Mouse (Mus musculus) left cerebral cortex, postnatal 10 days (tissue): ENCODE measurements at regions not wholly inside any gene's neighbourhood (a gene's known extent, or its start where the extent isn't known, plus 50 kb on each side); places are given as distances from the start of the nearest gene placed in this dataset.
A peak's percentile ranks its signal among the peaks of the same experiment; 100 is the strongest.
"Not testable (repeated sequence)": the region's sequence is repeated elsewhere in the genome, so short reads cannot be mapped to it uniquely, and the experiment has no call there.

Experiments used
- DNase-seq, 2 experiments: peaks; one replicate each; pipeline ENCODE4 v3.0.0; 2021 to 2022; ENCODE audit warnings: low spot score in 2 of 2, mixed read lengths in 1 of 2; ENCODE audit errors: extremely low spot score in 1 of 2
- intact Hi-C: fragments of 180-260 bp; cut with DNase I; formaldehyde crosslinking; loops from one replicate; pipeline ENCODE4 v1.15.1; 2025

DNA sequence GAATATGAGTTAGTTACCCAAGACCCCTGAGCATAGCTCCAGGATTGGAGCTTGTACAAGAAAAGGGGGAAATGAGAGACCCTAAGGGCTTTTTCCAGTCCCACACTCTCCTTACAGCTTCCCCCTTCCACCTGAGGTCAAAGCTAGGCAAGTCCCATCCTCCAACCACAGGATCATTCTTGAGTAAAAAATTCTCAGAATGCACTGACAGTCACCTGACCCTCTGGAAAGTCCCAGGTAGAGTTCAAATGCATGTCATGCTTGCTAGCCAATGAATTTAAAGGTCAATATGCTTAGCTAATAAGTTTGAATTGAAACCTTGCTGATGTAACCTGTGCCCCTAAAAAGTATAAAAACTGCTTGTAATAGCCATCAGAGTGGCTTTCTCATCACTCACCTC is 434.4 kb upstream of the 2610301B20Rik start:
- intact Hi-C loops = not testable (repeated sequence)

DNA sequence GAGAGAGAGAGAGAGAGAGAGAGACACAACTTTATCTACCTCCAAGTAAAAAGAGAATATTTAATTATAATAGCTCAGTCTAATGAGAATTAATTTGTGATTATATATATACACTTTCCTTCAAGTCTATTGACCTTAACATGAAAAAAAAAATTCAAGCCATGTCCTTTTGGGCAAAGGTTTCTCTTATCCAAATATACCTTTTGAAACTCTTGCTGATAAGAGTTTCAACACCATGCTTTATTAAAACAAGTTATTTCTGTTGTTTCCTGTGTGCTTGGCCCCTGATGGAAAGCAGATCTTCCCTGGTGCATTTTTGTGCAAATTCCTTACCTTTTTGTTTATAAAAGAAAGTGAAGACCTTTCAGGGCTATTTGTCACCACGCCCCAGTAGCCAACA is 414.7 kb upstream of the 2610301B20Rik start:
- DNase-seq = no peak
- intact Hi-C loops = no loop called here

More for the DNA sequence above, 434.4 kb upstream of the 2610301B20Rik start:
- not testable (repeated sequence) for DNase-seq

GRCm38 (mm10) chr4:10480936-10481335 is 393.4 kb upstream of the 2610301B20Rik start:
- DNase-seq = no peak
- intact Hi-C loops = no loop called here

DNA sequence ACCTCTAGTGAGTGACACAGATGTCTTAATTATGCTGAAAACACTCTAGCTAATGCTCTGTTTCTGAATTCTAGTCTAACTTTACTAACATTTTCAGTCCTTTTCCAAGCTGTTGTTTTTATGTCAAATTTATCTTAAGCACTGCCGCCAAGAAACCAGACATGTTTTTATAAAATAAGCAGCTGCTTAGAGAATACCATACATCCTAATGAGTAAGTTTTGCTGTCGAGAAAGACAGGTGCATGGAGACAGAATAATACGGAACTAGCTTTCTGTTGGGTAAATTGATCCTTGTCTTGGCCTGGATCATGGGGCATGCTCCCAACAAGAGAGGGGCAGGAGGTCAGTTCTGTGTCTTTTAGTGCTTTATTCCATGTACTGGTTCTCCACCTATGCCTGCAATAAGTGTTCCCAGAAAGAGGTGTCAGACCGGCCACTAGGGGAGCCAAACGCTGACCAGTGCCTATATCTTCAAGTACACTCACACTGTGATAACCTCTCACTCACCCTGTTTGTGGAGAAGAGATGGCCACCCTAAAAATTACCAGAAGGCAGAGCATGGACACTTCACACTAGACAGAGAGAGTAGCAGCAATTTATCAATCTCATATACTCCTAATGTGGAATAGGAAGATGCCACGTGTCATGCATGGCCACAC is 366.0 kb upstream of the 2610301B20Rik start:
- intact Hi-C loops = no loop called here
- DNase-seq = peak; percentile 16 to 28

GRCm38 (mm10) chr4:10510013-10510412 is 364.3 kb upstream of the 2610301B20Rik start:
- no peak for DNase-seq
- intact Hi-C loops = no loop called here

DNA sequence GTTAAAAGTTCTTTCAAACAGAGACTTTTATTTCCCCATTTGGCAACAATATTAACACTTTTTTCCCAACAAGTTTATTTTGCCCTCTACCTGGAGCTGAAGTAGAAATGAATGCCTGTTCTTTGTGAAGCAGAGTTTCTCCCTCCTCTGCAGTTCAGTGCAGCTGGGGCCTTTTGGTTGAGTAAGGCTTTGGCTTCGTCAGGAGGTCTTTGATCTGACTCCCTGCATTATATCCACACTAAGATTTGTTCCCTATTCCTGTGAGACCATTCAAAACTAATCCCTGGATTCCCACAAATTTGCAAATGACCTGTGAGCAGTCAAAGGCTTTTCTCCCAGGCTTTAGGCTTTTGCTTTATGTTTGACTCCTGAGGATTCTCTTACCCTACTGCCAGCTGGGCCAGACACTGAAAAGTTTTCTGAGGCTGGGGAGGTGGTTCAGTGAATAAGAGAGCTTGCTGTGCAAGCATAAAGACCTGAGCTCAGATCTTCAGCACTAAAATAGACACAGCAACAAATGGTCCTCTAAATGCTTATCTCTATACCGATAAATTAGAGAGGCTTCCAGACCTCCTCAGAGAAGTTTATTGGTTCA is 323.5 kb upstream of the 2610301B20Rik start:
- no peak for DNase-seq
- intact Hi-C loops = no loop called here

DNA sequence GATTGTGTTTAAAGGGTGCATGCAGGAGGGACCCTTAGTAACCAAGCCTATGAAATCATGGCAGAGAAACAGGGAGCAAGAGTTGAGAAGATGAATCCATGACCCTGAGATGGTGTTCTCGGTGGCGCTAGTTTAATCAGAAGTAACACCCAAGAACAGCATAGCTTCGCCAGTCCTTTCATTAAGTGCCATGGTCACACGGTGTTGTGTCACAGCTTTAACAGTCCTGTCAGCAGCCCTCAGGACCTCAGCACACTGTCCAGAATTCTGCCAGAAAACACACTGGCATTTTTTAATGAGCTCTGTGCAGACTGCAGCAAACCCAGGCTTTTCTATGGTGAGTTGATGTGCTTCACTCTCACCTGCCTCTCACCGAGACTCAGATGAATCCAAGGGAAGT is 320.6 kb upstream of the 2610301B20Rik start:
- DNase-seq = no peak
- intact Hi-C loops = no loop called here

DNA sequence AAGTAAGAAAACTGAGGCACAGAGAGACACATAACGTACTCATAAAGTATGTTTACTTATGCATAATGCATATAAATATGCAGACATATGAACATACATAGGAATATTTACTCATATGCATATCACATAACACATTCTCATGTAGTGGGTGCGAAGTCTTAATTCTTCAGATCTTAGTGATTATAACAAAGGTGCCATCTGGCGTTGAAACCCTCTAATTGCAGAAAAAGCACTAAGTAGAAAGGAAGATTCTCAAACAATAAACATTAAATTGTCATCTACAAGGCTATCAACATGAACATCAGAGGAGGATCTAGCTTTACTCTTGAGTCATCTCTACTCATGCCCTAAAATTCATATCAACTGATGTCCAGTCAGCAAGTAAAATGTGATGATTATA is 314.2 kb upstream of the 2610301B20Rik start:
- intact Hi-C loops = no loop called here

GRCm38 (mm10) chr4:10604513-10604912 is 269.8 kb upstream of the 2610301B20Rik start:
- intact Hi-C loops = no loop called here
- no peak for DNase-seq

More for the DNA sequence above, 314.2 kb upstream of the 2610301B20Rik start:
- DNase-seq = no peak

- DNase-seq = no peak
- intact Hi-C loops = no loop called here
Observed at GRCm38 (mm10) chr4:10607855-10608576, 266.3 kb upstream of the 2610301B20Rik start.

- DNase-seq = no peak
- intact Hi-C loops = no loop called here
Observed at GRCm38 (mm10) chr4:10610784-10611183, 263.5 kb upstream of the 2610301B20Rik start.
